Mouse (Mus musculus): Measurements from ENCODE around the gene Tbk1.

Gene Tbk1

GRCm38 (mm10) chr10:121586675-121587370, at the start of gene Tbk1:
TSS of gene Tbk1 (minus strand) at chr10:121586787.
- DNase-seq (ENCODE audit: extremely low read depth, low read depth, low spot score) = no peak

GRCm38 (mm10) chr10:121636276-121636675, 49.7 kb upstream of the Tbk1 start:
- no peak for DNase-seq (ENCODE audit: extremely low read depth, low read depth, low spot score)

GRCm38 (mm10) chr10:121634159-121634558, 47.6 kb upstream of the Tbk1 start:
- DNase-seq (ENCODE audit: extremely low read depth, low read depth, low spot score) = no peak

GRCm38 (mm10) chr10:121628561-121629040, 42.0 kb upstream of the Tbk1 start:
- no peak for DNase-seq (ENCODE audit: extremely low read depth, low read depth, low spot score)

- no peak for DNase-seq (ENCODE audit: extremely low read depth, low read depth, low spot score)
Observed at GRCm38 (mm10) chr10:121627216-121627852, 40.7 kb upstream of the Tbk1 start.

GRCm38 (mm10) chr10:121626186-121626882, 39.7 kb upstream of the Tbk1 start, which contains the start of gene Xpot:
TSS of gene Xpot (minus strand) at chr10:121626332.
- peak; percentile 62 for DNase-seq (ENCODE audit: extremely low read depth, low read depth, low spot score)

GRCm38 (mm10) chr10:121625407-121626185, 39.0 kb upstream of the Tbk1 start:
- no peak for DNase-seq (ENCODE audit: extremely low read depth, low read depth, low spot score)

- DNase-seq (ENCODE audit: extremely low read depth, low read depth, low spot score) = no peak
Observed at GRCm38 (mm10) chr10:121625006-121625405, 38.4 kb upstream of the Tbk1 start.

- DNase-seq (ENCODE audit: extremely low read depth, low read depth, low spot score) = no peak
Observed at GRCm38 (mm10) chr10:121623670-121624069, 37.1 kb upstream of the Tbk1 start.

GRCm38 (mm10) chr10:121622431-121622830, 35.8 kb upstream of the Tbk1 start:
- no peak for DNase-seq (ENCODE audit: extremely low read depth, low read depth, low spot score)

- no peak for DNase-seq (ENCODE audit: extremely low read depth, low read depth, low spot score)
Observed at GRCm38 (mm10) chr10:121615935-121616334, 29.3 kb upstream of the Tbk1 start.

- DNase-seq (ENCODE audit: extremely low read depth, low read depth, low spot score) = no peak
Observed at GRCm38 (mm10) chr10:121615146-121615870, 28.7 kb upstream of the Tbk1 start.

- DNase-seq (ENCODE audit: extremely low read depth, low read depth, low spot score) = no peak
Observed at GRCm38 (mm10) chr10:121613570-121613969, 27.0 kb upstream of the Tbk1 start.

GRCm38 (mm10) chr10:121612448-121612847, 25.9 kb upstream of the Tbk1 start:
- no peak for DNase-seq (ENCODE audit: extremely low read depth, low read depth, low spot score)

- DNase-seq (ENCODE audit: extremely low read depth, low read depth, low spot score) = peak; percentile 80
Observed at GRCm38 (mm10) chr10:121611587-121611986, 25.0 kb upstream of the Tbk1 start.

- DNase-seq (ENCODE audit: extremely low read depth, low read depth, low spot score) = peak; percentile 76
Observed at GRCm38 (mm10) chr10:121608177-121608576, 21.6 kb upstream of the Tbk1 start.

- no peak for DNase-seq (ENCODE audit: extremely low read depth, low read depth, low spot score)
Observed at GRCm38 (mm10) chr10:121604632-121605344, 18.2 kb upstream of the Tbk1 start.

GRCm38 (mm10) chr10:121603556-121603955, 17.0 kb upstream of the Tbk1 start:
- DNase-seq (ENCODE audit: extremely low read depth, low read depth, low spot score) = no peak

- DNase-seq (ENCODE audit: extremely low read depth, low read depth, low spot score) = no peak
Observed at GRCm38 (mm10) chr10:121601272-121601671, 14.7 kb upstream of the Tbk1 start.

- DNase-seq (ENCODE audit: extremely low read depth, low read depth, low spot score) = no peak
Observed at GRCm38 (mm10) chr10:121596580-121596979, 10.0 kb upstream of the Tbk1 start.

Data from fat pad, adult 2 months (tissue).